In the genomic region with DNA sequence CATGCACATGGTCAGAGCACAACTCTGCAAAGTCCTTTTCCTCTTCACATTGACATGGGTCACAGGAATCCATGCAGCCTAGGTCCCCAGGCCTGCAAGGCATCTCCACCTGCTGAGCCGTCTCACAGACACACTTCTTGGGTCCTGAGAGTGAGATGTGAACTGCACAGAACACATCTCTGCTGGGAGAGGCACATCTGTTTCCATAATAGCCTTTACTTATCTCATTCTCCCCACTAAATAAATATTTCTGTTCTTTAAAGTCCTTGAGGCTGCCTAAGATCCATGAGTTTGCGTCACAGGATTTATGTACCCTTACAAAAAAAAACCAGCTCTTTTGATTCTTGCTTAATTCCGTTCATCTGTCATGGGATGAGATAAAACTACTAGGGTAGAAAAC, we compare ENCODE assay signal across 19 mouse cellular contexts.
DNase-seq lines count a peak whose midpoint lies in the region; ATAC-seq and TF ChIP-seq lines count a peak whose summit lies in the region.
"Had no signal": no experiment of that assay in that cellular context is flagged by ENCODE, and none has a peak within 500 bp of the region (broad histone marks: within the 10 kb centered on the region; RNA-seq: fewer than 3 reads in every experiment).

No protein-coding gene starts in this region.

- no peak overlapping the region for H3K4me2 ChIP-seq in forebrain, embryonic 13.5 days
- H3K4me2 ChIP-seq in lung, embryonic 14.5 days: no peak overlapping the region
- H3K4me2 ChIP-seq in midbrain, embryonic 15.5 days: no peak overlapping the region
- H3K4me2 ChIP-seq in midbrain, embryonic 11.5 days: no peak overlapping the region
- no peak overlapping the region for H3K4me2 ChIP-seq in midbrain, postnatal 0 days (ENCODE audit: low read depth, low read length, poor library complexity, severe bottlenecking)
- H3K4me2 ChIP-seq: embryonic facial prominence, embryonic 13.5 days; hindbrain, embryonic 13.5 days had no signal

- H3K27me3 ChIP-seq in forebrain, embryonic 10.5 days (ENCODE audit: poor library complexity, severe bottlenecking): no peaks in the 10 kb centered on the region
- no peaks in the 10 kb centered on the region for H3K27me3 ChIP-seq in forebrain, embryonic 13.5 days
- no peaks in the 10 kb centered on the region for H3K27me3 ChIP-seq in lung, embryonic 14.5 days (ENCODE audit: insufficient read depth, low read length)
- no peaks in the 10 kb centered on the region for H3K27me3 ChIP-seq in midbrain, embryonic 15.5 days (replicated peaks)
- no peaks in the 10 kb centered on the region for H3K27me3 ChIP-seq in midbrain, embryonic 11.5 days (ENCODE audit: control insufficient read depth, insufficient read depth, low read length)
- no peaks in the 10 kb centered on the region for H3K27me3 ChIP-seq in midbrain, postnatal 0 days (ENCODE audit: insufficient read depth, low read length)
- H3K27me3 ChIP-seq: embryonic facial prominence, embryonic 13.5 days had no signal

- no peak for TF ChIP-seq POLR2A in lung, adult 2 months (IDR thresholded peaks at IDR 0.05; ENCODE audit: borderline replicate concordance, extremely low read depth, low read depth, low read length)

- peaks cover 45% of the 10 kb centered on the region for H3K4me1 ChIP-seq in forebrain, embryonic 10.5 days
- peaks cover 21% of the 10 kb centered on the region for H3K4me1 ChIP-seq in forebrain, embryonic 13.5 days
- no peaks in the 10 kb centered on the region for H3K4me1 ChIP-seq in lung, embryonic 14.5 days (ENCODE audit: insufficient read depth)
- no peaks in the 10 kb centered on the region for H3K4me1 ChIP-seq in lung, adult 2 months (ENCODE audit: control insufficient read depth, insufficient read depth, low read length)
- peaks cover 10% of the 10 kb centered on the region for H3K4me1 ChIP-seq in midbrain, embryonic 15.5 days
- peaks cover 2% of the 10 kb centered on the region for H3K4me1 ChIP-seq in midbrain, embryonic 11.5 days (ENCODE audit: control insufficient read depth, insufficient read depth, low read length)
- no peaks in the 10 kb centered on the region for H3K4me1 ChIP-seq in midbrain, postnatal 0 days (ENCODE audit: insufficient read depth, low read length)

- intact Hi-C loops in gastrocnemius, adult 2 months (cut with DNase I): no loop called here

- no peaks in the 10 kb centered on the region for H3K36me3 ChIP-seq in forebrain, embryonic 10.5 days (replicated peaks)
- H3K36me3 ChIP-seq in forebrain, embryonic 13.5 days (ENCODE audit: poor library complexity, severe bottlenecking): no peaks in the 10 kb centered on the region
- no peaks in the 10 kb centered on the region for H3K36me3 ChIP-seq in lung, embryonic 14.5 days (ENCODE audit: insufficient read depth)
- H3K36me3 ChIP-seq in midbrain, embryonic 15.5 days (replicated peaks): no peaks in the 10 kb centered on the region
- H3K36me3 ChIP-seq in midbrain, embryonic 11.5 days (ENCODE audit: control insufficient read depth, insufficient read depth, low read length): no peaks in the 10 kb centered on the region
- H3K36me3 ChIP-seq in midbrain, postnatal 0 days (ENCODE audit: insufficient read depth, low read length): no peaks in the 10 kb centered on the region
- H3K36me3 ChIP-seq: embryonic facial prominence, embryonic 13.5 days; heart, embryonic 10.5 days; hindbrain, embryonic 13.5 days had no signal

- no peak for TF ChIP-seq CTCF in lung, embryonic 14.5 days (IDR thresholded peaks at IDR 0.05; ENCODE audit: low read depth)
- TF ChIP-seq CTCF in lung, adult 2 months (IDR thresholded peaks at IDR 0.05; ENCODE audit: insufficient read depth, low read length): no peak
- no peak for TF ChIP-seq CTCF in midbrain, postnatal 0 days (IDR thresholded peaks at IDR 0.05)
- TF ChIP-seq CTCF in gastrocnemius, adult 2 months (IDR thresholded peaks at IDR 0.05): no peak

- no peak for ATAC-seq in forebrain, embryonic 13.5 days
- ATAC-seq in lung, embryonic 14.5 days (ENCODE audit: insufficient read depth): no peak
- no peak for ATAC-seq in midbrain, embryonic 15.5 days (replicated peaks)
- no peak for ATAC-seq in midbrain, embryonic 11.5 days (ENCODE audit: low FRiP score)
- no peak for ATAC-seq in midbrain, postnatal 0 days (ENCODE audit: low FRiP score)
- ATAC-seq: forebrain, embryonic 14.5 days; hindbrain, postnatal 0 days had no signal

- WGBS in forebrain, embryonic 10.5 days: 70% methylated on average over 3 of the region's 3 CpGs
- WGBS in forebrain, embryonic 13.5 days: 27% methylated on average over 3 of the region's 3 CpGs
- WGBS in lung, embryonic 14.5 days: 5% methylated on average over 3 of the region's 3 CpGs
- WGBS in lung, adult 2 months: 41% methylated on average over 3 of the region's 3 CpGs
- WGBS in midbrain, embryonic 15.5 days: 21% methylated on average over 3 of the region's 3 CpGs
- 35% methylated on average over 3 of the region's 3 CpGs for WGBS in midbrain, embryonic 11.5 days
- WGBS in midbrain, postnatal 0 days: 22% methylated on average over 3 of the region's 3 CpGs

- 0 out of 2 replicates have a peak overlapping the region, but pooled peaks have one; percentile 9 for H3K27ac ChIP-seq in forebrain, embryonic 10.5 days
- H3K27ac ChIP-seq in forebrain, embryonic 13.5 days: no peak overlapping the region
- no peak overlapping the region for H3K27ac ChIP-seq in lung, embryonic 14.5 days (ENCODE audit: low read depth)
- peak overlapping the region; percentile 51; the same call in 1 of the 2 replicates for H3K27ac ChIP-seq in midbrain, embryonic 15.5 days
- no peak overlapping the region for H3K27ac ChIP-seq in midbrain, embryonic 11.5 days (ENCODE audit: low read depth, low read length)
- peak overlapping the region; percentile 18; the same call in 1 of the 2 replicates for H3K27ac ChIP-seq in midbrain, postnatal 0 days (ENCODE audit: low read depth, low read length)
- H3K27ac ChIP-seq in gastrocnemius, adult 2 months: no peak overlapping the region
- H3K27ac ChIP-seq: embryonic facial prominence, embryonic 13.5 days; heart, embryonic 10.5 days; hindbrain, embryonic 13.5 days; hindbrain, postnatal 0 days had no signal

- no peak overlapping the region for H3K4me3 ChIP-seq in forebrain, embryonic 10.5 days
- H3K4me3 ChIP-seq in forebrain, embryonic 13.5 days: no peak overlapping the region
- H3K4me3 ChIP-seq in lung, embryonic 14.5 days (ENCODE audit: low read depth, low read length): no peak overlapping the region
- no peak overlapping the region for H3K4me3 ChIP-seq in lung, adult 2 months (replicated peaks; ENCODE audit: extremely low read depth, low read depth, low read length)
- no peak overlapping the region for H3K4me3 ChIP-seq in midbrain, embryonic 15.5 days
- no peak overlapping the region for H3K4me3 ChIP-seq in midbrain, embryonic 11.5 days (ENCODE audit: low read depth, low read length)
- no peak overlapping the region for H3K4me3 ChIP-seq in midbrain, postnatal 0 days (ENCODE audit: low read depth, low read length)
- H3K4me3 ChIP-seq in gastrocnemius, adult 2 months: no peak overlapping the region
- H3K4me3 ChIP-seq: embryonic facial prominence, embryonic 13.5 days; heart, embryonic 10.5 days; hindbrain, embryonic 13.5 days had no signal

- DNase-seq in forebrain, embryonic 10.5 days (ENCODE audit: extremely low spot score, low spot score): no peak
- DNase-seq in lung, embryonic 14.5 days: peak; percentile 21
- no peak for DNase-seq in lung, adult 2 months
- no peak for DNase-seq in midbrain, embryonic 11.5 days (ENCODE audit: low spot score, missing footprints)
- DNase-seq in midbrain, postnatal 0 days (ENCODE audit: low spot score): no peak
- DNase-seq in gastrocnemius, adult 2 months: no peak
- DNase-seq: adrenal gland, adult 8-10 months; cerebellum, adult 11-12 months; cerebellum, adult 9-10 months; cerebellum, postnatal 25 days; gastrocnemius, postnatal 36 days; heart, adult 18-20 months had no signal

- no peaks in the 10 kb centered on the region for H3K9me3 ChIP-seq in forebrain, embryonic 10.5 days
- no peaks in the 10 kb centered on the region for H3K9me3 ChIP-seq in forebrain, embryonic 13.5 days (replicated peaks)
- no peaks in the 10 kb centered on the region for H3K9me3 ChIP-seq in lung, embryonic 14.5 days (ENCODE audit: low read depth, low read length)
- H3K9me3 ChIP-seq in midbrain, embryonic 15.5 days: no peaks in the 10 kb centered on the region
- H3K9me3 ChIP-seq in midbrain, embryonic 11.5 days (ENCODE audit: control insufficient read depth, low read length): no peaks in the 10 kb centered on the region
- H3K9me3 ChIP-seq in midbrain, postnatal 0 days (ENCODE audit: low read length): no peaks in the 10 kb centered on the region
- H3K9me3 ChIP-seq: embryonic facial prominence, embryonic 13.5 days; heart, embryonic 10.5 days; hindbrain, embryonic 13.5 days had no signal

- H3K9ac ChIP-seq in forebrain, embryonic 13.5 days: no peak overlapping the region
- H3K9ac ChIP-seq in lung, embryonic 14.5 days: no peak overlapping the region
- H3K9ac ChIP-seq in midbrain, embryonic 15.5 days: no peak overlapping the region
- H3K9ac ChIP-seq in midbrain, embryonic 11.5 days (ENCODE audit: low read length): no peak overlapping the region
- no peak overlapping the region for H3K9ac ChIP-seq in midbrain, postnatal 0 days (replicated peaks; ENCODE audit: low read length, poor library complexity, severe bottlenecking)
- H3K9ac ChIP-seq: embryonic facial prominence, embryonic 13.5 days; hindbrain, embryonic 13.5 days had no signal

Comparison
In these comparisons a context has a peak if more than half of its experiments do, and no peak if none do; other contexts are left out.
1. H3K27ac ChIP-seq: peak in forebrain, embryonic 10.5 days (single experiment), midbrain, embryonic 15.5 days (single experiment) and midbrain, postnatal 0 days (single experiment); none in forebrain, embryonic 13.5 days (single experiment), lung, embryonic 14.5 days (single experiment), midbrain, embryonic 11.5 days (single experiment) and gastrocnemius, adult 2 months (single experiment).